Mouse (Mus musculus) heart, adult 2 months (tissue): ENCODE measurements around the gene Fntb. TPM values are rescaled to one million over a fixed set of nuclear protein-coding genes. Genes with fewer than 3 reads are reported as not detected.
A peak's percentile ranks its signal among the peaks of the same experiment; 100 is the strongest.

Experiments
- DNase-seq, 2 experiments: peaks; one replicate each; pipeline ENCODE4 v3.0.0; 2021
- H3K27ac ChIP-seq: fragments of 200-600 bp; 2 replicates; pipeline ENCODE4 v1.8.1; 2022
- H3K27me3 ChIP-seq: fragments of 200-500 bp; 2 replicates; pipeline ENCODE4 v1.6.1; 2012; ENCODE audit warnings: mild to moderate bottlenecking, low read length, inconsistent platforms, mixed read lengths; ENCODE audit not compliant: control insufficient read depth, insufficient read depth
- H3K36me3 ChIP-seq: fragments of 200-500 bp; 2 replicates; pipeline ENCODE4 v1.6.1; 2012; ENCODE audit warnings: low read length, inconsistent platforms; ENCODE audit not compliant: control insufficient read depth, insufficient read depth
- H3K4me1 ChIP-seq: fragments of 200-500 bp; 2 replicates; pipeline ENCODE4 v1.6.1; 2011; ENCODE audit warnings: low read length; ENCODE audit not compliant: control insufficient read depth, insufficient read depth
- H3K4me3 ChIP-seq: fragments of 200-600 bp; 2 replicates; pipeline ENCODE4 v1.8.1; 2022
- H3K79me2 ChIP-seq: fragments of 200-500 bp; replicated peaks from 2 replicates; pipeline ENCODE4 v1.6.1; 2012; ENCODE audit warnings: mild to moderate bottlenecking, inconsistent platforms, low read length, moderate library complexity, mixed read lengths; ENCODE audit not compliant: control insufficient read depth, insufficient read depth
- H3K9ac ChIP-seq: fragments of 200-500 bp; 2 replicates; pipeline ENCODE4 v1.6.1; 2012; ENCODE audit warnings: low read depth, mild to moderate bottlenecking, control low read depth, inconsistent platforms, low read length, mixed read lengths
- CTCF ChIP-seq: fragments of 200-600 bp; IDR thresholded peaks from 2 replicates; pipeline ENCODE4 v1.8.1; 2022; ENCODE audit warnings: antibody characterized with exemption, mild to moderate bottlenecking, moderate library complexity
- EP300 ChIP-seq: fragments of 200-500 bp; IDR thresholded peaks from 2 replicates; pipeline ENCODE4 v1.6.1; 2011; ENCODE audit warnings: low read depth, low read length, control low read depth; ENCODE audit not compliant: insufficient read depth
- POLR2A ChIP-seq: fragments of 200-500 bp; IDR thresholded peaks from 2 replicates; pipeline ENCODE4 v1.6.1; 2011; ENCODE audit warnings: mild to moderate bottlenecking, low read depth, low read length, control low read depth; ENCODE audit not compliant: insufficient read depth
- WGBS: fragments of 180-500 bp; shearing (Covaris S2); methylation state at CpG from one replicate; pipeline ENCODE4 v1.1.7; 2018; 5-methylcytosine and 5-hydroxymethylcytosine counted together
- intact Hi-C: fragments of 180-260 bp; cut with DNase I; formaldehyde crosslinking; loops from one replicate; pipeline ENCODE4 v1.15.1; 2025
- polyA plus RNA-seq: library from polyadenylated mRNA; depleted of rRNA; stranded (reverse); fragments of >200 nt; gene quantifications from 2 replicates; pipeline ENCODE4 v1.2.3, GENCODE M21; 2012
- total RNA-seq, 2 experiments: library from RNA; stranded (reverse); gene quantifications; 2 replicates each; pipeline ENCODE4 v1.2.3; 2021

Fntb gene
- total and polyA plus RNA-seq, 3 experiments, result 12.6 to 19.1 (median 13.7) TPM

DNA sequence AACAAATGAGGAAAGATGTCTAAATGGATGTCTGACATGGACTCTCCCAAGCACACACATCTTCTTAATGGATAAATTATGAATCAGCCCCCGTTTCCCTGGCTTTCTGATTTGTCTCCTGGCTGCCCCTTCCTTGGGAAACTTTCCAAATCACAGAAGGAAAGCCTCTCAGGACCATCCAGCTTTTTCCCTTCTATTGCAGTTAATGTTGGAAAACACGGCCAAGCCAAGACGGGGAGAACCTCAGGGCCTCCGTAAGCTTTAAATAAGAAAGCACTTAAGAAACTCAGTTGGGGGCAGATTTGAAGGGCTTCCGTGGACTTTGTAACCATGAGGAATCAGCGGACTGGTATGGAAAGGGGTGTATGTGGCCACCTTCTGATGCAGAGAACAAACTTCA lies 54.4 kb downstream of the Fntb start:
- no peak overlapping the region for H3K4me3 ChIP-seq
- H3K27ac ChIP-seq, result no peak overlapping the region
- TF ChIP-seq EP300 (no peak), CTCF (no peak), POLR2A (no peak)
- DNase-seq, result no peak
- intact Hi-C loops, result no loop called here
- H3K27me3 ChIP-seq, result peaks cover 4% of the 10 kb centered on the region; the same call in 1 of the 2 replicates
- no peak overlapping the region for H3K9ac ChIP-seq
- no peaks in the 10 kb centered on the region for H3K4me1 ChIP-seq
- 75% methylated on average over 6 of the region's 6 CpGs for WGBS
- H3K79me2 ChIP-seq, result no peaks in the 10 kb centered on the region
- H3K36me3 ChIP-seq, result no peaks in the 10 kb centered on the region

DNA sequence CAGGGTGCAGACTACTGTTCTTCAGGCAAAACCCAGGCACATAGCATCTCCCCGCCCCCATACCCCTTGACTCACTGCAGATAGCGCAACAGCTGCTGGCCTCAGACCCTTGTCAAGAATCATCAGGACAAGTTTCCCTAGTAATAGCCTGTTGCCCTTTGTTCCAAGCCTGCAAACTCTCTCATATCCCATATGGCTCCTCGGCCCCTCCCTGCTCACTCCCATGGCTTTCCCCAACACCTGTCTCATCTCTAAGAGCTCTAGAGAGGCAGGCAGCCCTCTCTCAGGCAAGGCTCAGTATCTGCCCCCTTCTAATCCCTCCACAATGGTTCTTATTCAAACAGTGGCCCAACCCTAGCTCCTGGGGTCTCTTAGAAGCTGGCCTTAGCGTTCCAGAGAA lies 55.2 kb downstream of the Fntb start:
- H3K27me3 ChIP-seq, result peaks cover 4% of the 10 kb centered on the region; the same call in 1 of the 2 replicates
- 72% methylated on average over 4 of the region's 4 CpGs for WGBS
- H3K4me1 ChIP-seq, result no peaks in the 10 kb centered on the region
- no peak for DNase-seq
- TF ChIP-seq CTCF, result no peak
- TF ChIP-seq EP300, result no peak
- TF ChIP-seq POLR2A, result no peak
- no peaks in the 10 kb centered on the region for H3K36me3 ChIP-seq
- intact Hi-C loops, result no loop called here
- no peak overlapping the region for H3K27ac ChIP-seq
- no peak overlapping the region for H3K4me3 ChIP-seq
- H3K79me2 ChIP-seq, result no peaks in the 10 kb centered on the region
- H3K9ac ChIP-seq, result no peak overlapping the region

- peaks cover 4% of the 10 kb centered on the region; the same call in 1 of the 2 replicates for H3K27me3 ChIP-seq
- H3K4me1 ChIP-seq, result no peaks in the 10 kb centered on the region
- intact Hi-C loops, result no loop called here
- H3K4me3 ChIP-seq, result peak overlapping the region; percentile 52
- peak overlapping the region; percentile 50 for H3K9ac ChIP-seq
- H3K27ac ChIP-seq, result no peak overlapping the region
- no peak for TF ChIP-seq CTCF
- H3K79me2 ChIP-seq, result no peaks in the 10 kb centered on the region
- 4% methylated on average over 66 of the region's 66 CpGs for WGBS
- H3K36me3 ChIP-seq, result no peaks in the 10 kb centered on the region
- peak; percentile 30 to 53 for DNase-seq
These were observed 56.7 kb downstream of the Fntb start for GRCm38 (mm10) chr12:76822002-76822650.

DNA sequence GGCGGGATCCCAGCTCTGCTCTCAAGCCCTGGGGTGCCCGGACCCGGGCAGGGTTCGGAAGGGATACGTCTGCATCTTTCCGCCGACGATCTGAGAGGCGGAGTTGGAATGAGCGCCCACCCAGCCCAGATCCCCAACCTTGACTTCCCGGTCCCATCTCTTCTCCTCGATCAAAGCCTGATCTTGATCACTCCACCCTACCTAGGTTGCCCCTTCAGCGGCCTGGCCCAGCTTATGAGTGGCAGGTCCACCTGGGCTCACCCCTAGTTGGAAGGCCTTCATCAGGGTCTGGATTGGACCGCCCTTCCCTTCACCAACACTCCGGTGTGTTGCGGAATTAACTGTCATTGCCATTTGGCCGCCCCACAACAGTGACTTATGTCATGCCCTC lies 57.3 kb downstream of the Fntb start, which contains the start of gene Rab15:
Rab15 (minus strand) TSS at position 258 of the 391 bp plus-strand sequence.
- intact Hi-C loops, result no loop called here
- Histone ChIP-seq H3K4me3 (peak within 1 kb of the TSS; percentile 52), H3K27ac (no peak within 1 kb of the TSS), H3K27me3 (peaks cover 4% of the 10 kb centered on the region; the same call in 1 of the 2 replicates), H3K36me3 (no peaks in the 10 kb centered on the region), H3K4me1 (no peaks in the 10 kb centered on the region), H3K9ac (peak within 1 kb of the TSS; percentile 50), H3K79me2 (no peaks in the 10 kb centered on the region)
- no peak for DNase-seq
- 9% methylated on average over 17 of the region's 17 CpGs for WGBS
- no peak for TF ChIP-seq POLR2A
- TF ChIP-seq EP300, result no peak
- TF ChIP-seq CTCF, result no peak

- peaks cover 4% of the 10 kb centered on the region; the same call in 1 of the 2 replicates for H3K27me3 ChIP-seq
These were observed 59.9 kb downstream of the Fntb start for GRCm38 (mm10) chr12:76825283-76825682.

DNA sequence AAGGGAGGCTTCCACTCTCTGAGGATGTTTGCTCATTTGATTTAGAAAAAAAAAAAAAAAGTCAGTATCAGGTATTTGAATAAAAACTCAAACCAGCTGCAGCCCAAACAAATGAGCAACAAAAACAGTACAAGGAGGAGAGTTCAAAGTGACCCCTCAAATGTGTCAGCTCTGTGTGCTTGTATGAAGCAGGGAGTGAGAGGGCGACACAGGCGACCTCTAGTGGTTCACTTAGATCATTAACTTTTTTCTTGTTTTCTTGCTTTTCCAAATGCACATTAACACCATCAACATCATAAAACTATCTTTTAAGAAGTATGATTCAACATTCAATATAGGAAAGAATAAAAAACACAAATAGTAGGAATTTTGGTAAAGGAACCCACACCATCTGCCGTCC lies 67.3 kb downstream of the Fntb start:
- Histone ChIP-seq H3K9ac (no peak overlapping the region), H3K36me3 (no peaks in the 10 kb centered on the region), H3K27ac (no peak overlapping the region), H3K79me2 (no peaks in the 10 kb centered on the region), H3K4me3 (no peak overlapping the region), H3K27me3 (no peaks in the 10 kb centered on the region), H3K4me1 (no peaks in the 10 kb centered on the region)
- DNase-seq, result no peak
- intact Hi-C loops, result loop anchor here (10.0 kb wide), 2 partner anchors 402 to 832 kb away; partner anchors contain the start of gene Fut8
- WGBS, result 9% methylated on average over 3 of the region's 3 CpGs
- no peak for TF ChIP-seq POLR2A
- peak; percentile 89 for TF ChIP-seq CTCF
- no peak for TF ChIP-seq EP300

More at GRCm38 (mm10) chr12:76825283-76825682, 59.9 kb downstream of the Fntb start:
- no peaks in the 10 kb centered on the region for H3K79me2 ChIP-seq
- 64% methylated on average over 4 of the region's 4 CpGs for WGBS
- no peaks in the 10 kb centered on the region for H3K36me3 ChIP-seq
- H3K4me3 ChIP-seq, result no peak overlapping the region
- TF ChIP-seq EP300, result no peak
- intact Hi-C loops, result no loop called here
- no peak overlapping the region for H3K27ac ChIP-seq
- H3K4me1 ChIP-seq, result no peaks in the 10 kb centered on the region
- DNase-seq, result no peak
- H3K9ac ChIP-seq, result no peak overlapping the region
